Mouse (Mus musculus): ENCODE results near the gene Map2k2.

DNA sequence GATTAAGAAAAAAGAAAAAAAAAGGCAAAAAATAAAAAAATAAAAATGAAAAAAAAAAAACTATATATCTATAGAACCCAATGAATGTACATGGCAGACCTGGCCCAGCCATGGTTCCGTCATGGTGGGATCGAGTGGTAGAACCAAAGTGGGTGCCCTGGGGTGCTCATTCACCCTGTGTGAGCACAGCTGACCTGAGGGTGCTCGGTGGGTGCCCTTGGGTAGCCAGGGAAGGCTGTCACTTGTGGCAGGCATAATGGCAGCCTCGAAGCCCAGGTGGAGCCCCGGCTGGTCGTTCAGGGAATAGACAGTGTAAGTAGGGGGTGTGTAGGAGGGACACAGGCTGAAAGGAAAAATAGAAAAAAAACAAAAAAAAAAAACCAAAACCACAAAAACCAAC lies 45.5 kb downstream of the Map2k2 start:
- no peak for TF ChIP-seq POLR2A (IDR thresholded peaks at IDR 0.05; ENCODE audit: extremely low read depth, insufficient read depth, low read length)
- TF ChIP-seq CTCF (IDR thresholded peaks at IDR 0.05; ENCODE audit: extremely low read depth, insufficient read depth, low read length): no peak
